Mouse (Mus musculus) liver, postnatal 0 days (tissue): ENCODE data around the gene Dntt. TPM values are rescaled to one million over a fixed set of nuclear protein-coding genes. Genes with fewer than 3 reads are reported as not detected.

ENCODE experiments used
- ATAC-seq: fragments of 200-750 bp; cut with Nextera tagmentation; 2 replicates; pipeline ENCODE4 v1.8.0; 2017; ENCODE audit warnings: mild to moderate bottlenecking, moderate library complexity
- DNase-seq: peaks from one replicate; pipeline ENCODE4 v3.0.0-alpha.2; 2016
- H3K27ac ChIP-seq: fragments of 300-500 bp; sonication (generic); 2 replicates; pipeline ENCODE4 v1.5.1; 2014; ENCODE audit warnings: antibody characterized with exemption, moderate library complexity, mild to moderate bottlenecking, low read depth
- H3K27me3 ChIP-seq: fragments of 300-500 bp; sonication (generic); 2 replicates; pipeline ENCODE4 v1.6.1; 2014; ENCODE audit warnings: low read length, control low read depth, mixed read lengths; ENCODE audit not compliant: insufficient read depth
- H3K36me3 ChIP-seq: fragments of 300-500 bp; sonication (generic); replicated peaks from 2 replicates; pipeline ENCODE4 v1.6.1; 2014; ENCODE audit warnings: mild to moderate bottlenecking, control low read depth, low read length, moderate library complexity, mixed read lengths; ENCODE audit not compliant: insufficient read depth
- H3K4me1 ChIP-seq: fragments of 300-500 bp; sonication (generic); 2 replicates; pipeline ENCODE4 v1.6.1; 2014; ENCODE audit warnings: antibody characterized with exemption, mild to moderate bottlenecking, control low read depth; ENCODE audit not compliant: insufficient read depth
- H3K4me2 ChIP-seq: fragments of 300-500 bp; sonication (generic); 2 replicates; pipeline ENCODE4 v1.6.1; 2014; ENCODE audit warnings: low read depth, mild to moderate bottlenecking, low read length, moderate library complexity, mixed read lengths
- H3K4me3 ChIP-seq: fragments of 300-500 bp; sonication (generic); 2 replicates; pipeline ENCODE4 v1.5.1; 2014; ENCODE audit warnings: low read depth, low read length
- H3K9ac ChIP-seq: fragments of 300-500 bp; sonication (generic); replicated peaks from 2 replicates; pipeline ENCODE4 v1.6.1; 2014; ENCODE audit warnings: mild to moderate bottlenecking, moderate library complexity
- H3K9me3 ChIP-seq: fragments of 300-500 bp; sonication (generic); 2 replicates; pipeline ENCODE4 v1.6.1; 2016; ENCODE audit warnings: mild to moderate bottlenecking, control low read depth, low read length, mixed read lengths
- CTCF ChIP-seq: sonication (generic); IDR thresholded peaks from 2 replicates; pipeline ENCODE4 v1.5.1; 2016; ENCODE audit warnings: antibody characterized with exemption, low read depth
- EP300 ChIP-seq: IDR thresholded peaks from 2 replicates; pipeline ENCODE4 v1.6.1; 2016; ENCODE audit warnings: antibody characterized with exemption, low read depth, mild to moderate bottlenecking
- WGBS: fragments of 180-500 bp; shearing (Covaris S2); extraction: QIAGEN DNeasy Blood & Tissue Kit; methylation state at CpG from one replicate; pipeline ENCODE4 v1.1.7; 2014; ENCODE audit not compliant: insufficient replicate concordance; 5-methylcytosine and 5-hydroxymethylcytosine counted together
- polyA plus RNA-seq: library from polyadenylated mRNA; unstranded; fragments of >200 nt; fragmentation: Nextera tagmentation; extraction: Ambion mirVana; gene quantifications from 2 replicates; pipeline ENCODE4 v1.2.1, GENCODE M21; 2015

The Dntt gene
- polyA plus RNA-seq, 1 experiment from 2014 or later, result 0.32 TPM

DNA sequence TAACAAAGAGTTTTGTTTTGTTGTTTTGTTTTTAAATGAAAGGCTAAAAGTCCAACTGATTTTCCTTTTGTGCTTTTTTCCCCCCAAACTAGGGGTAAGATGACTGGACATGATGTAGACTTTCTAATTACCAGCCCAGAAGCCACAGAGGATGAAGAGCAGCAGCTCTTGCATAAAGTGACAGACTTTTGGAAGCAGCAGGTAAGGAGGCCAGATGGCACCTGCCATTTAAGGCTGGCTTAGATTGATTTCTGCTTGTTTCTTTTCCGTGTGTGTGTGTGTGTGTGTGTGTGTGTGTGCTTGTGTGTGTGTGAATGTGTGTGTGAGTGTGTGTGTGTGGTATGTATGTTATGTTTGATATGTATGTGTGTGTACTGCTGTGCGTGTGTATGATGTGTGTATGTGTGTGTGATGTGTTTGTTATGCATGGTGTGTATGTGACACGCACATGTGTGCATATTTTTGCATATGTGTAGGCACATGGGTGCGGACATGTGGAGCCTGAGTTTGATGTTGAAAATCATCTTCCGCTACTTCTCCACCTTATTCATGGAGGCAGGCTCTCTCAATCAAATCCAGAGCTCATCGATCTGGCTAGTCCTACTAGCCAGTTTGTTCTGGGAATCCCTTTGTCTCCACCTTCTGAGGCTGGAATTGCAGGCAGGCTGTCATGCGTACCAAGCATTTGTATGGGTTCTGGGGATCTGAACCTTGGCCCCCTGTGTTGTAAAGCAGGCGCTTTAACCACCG, 18.5 kb downstream of the Dntt start:
- Histone ChIP-seq H3K9me3 (no peaks in the 10 kb centered on the region), H3K4me3 (no peak overlapping the region), H3K27me3 (no peaks in the 10 kb centered on the region), H3K27ac (no peak overlapping the region), H3K9ac (no peak overlapping the region), H3K36me3 (no peaks in the 10 kb centered on the region), H3K4me1 (peaks cover 4% of the 10 kb centered on the region; the same call in 1 of the 2 replicates), H3K4me2 (no peak overlapping the region)
- no peak for TF ChIP-seq EP300
- no peak for TF ChIP-seq CTCF
- WGBS, result 74% methylated on average over 9 of the region's 9 CpGs
- ATAC-seq (no peak), DNase-seq (no peak)

DNA sequence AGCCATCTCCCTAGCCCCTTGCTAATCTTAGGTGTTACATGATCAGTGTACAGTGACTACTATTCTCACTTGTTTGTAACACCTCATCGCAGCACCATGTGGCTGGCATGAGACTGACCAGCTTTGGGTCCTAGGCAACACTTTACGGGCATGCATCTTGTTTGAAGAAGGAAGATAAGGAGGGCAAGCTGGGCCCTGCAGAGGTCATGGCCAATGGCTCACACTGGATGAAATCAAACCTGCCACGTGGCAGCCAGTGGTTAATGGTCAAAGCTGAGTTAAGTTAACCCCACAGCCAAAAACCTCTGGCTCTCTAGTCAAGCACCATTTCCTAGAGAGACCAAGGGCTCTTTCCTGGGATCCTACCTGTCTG, 19.1 kb downstream of the Dntt start:
- Histone ChIP-seq H3K27ac (no peak overlapping the region), H3K4me2 (no peak overlapping the region), H3K4me3 (no peak overlapping the region), H3K4me1 (peaks cover 4% of the 10 kb centered on the region; the same call in 1 of the 2 replicates), H3K27me3 (no peaks in the 10 kb centered on the region), H3K9me3 (no peaks in the 10 kb centered on the region), H3K9ac (no peak overlapping the region), H3K36me3 (no peaks in the 10 kb centered on the region)
- DNase-seq (no peak), ATAC-seq (0 out of 2 replicates have a peak, but pooled peaks have one; percentile 23)
- TF ChIP-seq EP300 (no peak), CTCF (no peak)
- WGBS, result 61% methylated on average over 3 of the region's 3 CpGs

DNA sequence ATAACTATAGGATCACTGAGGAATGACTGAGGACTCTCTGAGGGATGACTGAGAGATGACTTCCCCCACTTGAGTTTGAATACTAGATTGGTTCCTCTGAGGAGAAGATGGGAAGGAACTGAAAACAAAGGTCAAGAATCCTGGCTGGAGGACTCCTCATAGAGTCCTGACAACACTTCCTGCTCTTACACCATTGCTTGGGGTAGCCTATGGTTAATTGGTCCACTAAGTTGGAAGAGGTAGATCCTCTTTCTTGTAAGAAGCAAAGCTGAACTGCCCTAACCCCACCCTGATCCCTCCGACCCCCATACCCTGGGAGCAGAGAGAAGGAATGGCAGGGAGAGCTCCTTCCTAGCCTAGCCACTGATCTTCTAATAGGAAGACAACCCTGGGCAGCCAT, 22.6 kb downstream of the Dntt start:
- no peaks in the 10 kb centered on the region for H3K27me3 ChIP-seq
- H3K9me3 ChIP-seq, result no peaks in the 10 kb centered on the region
- peaks cover 4% of the 10 kb centered on the region; the same call in 1 of the 2 replicates for H3K4me1 ChIP-seq
- ATAC-seq, result no peak
- no peak overlapping the region for H3K27ac ChIP-seq
- WGBS, result 76% methylated on average over 1 of the region's 1 CpGs
- no peak overlapping the region for H3K9ac ChIP-seq
- no peak overlapping the region for H3K4me2 ChIP-seq
- no peak for TF ChIP-seq EP300
- H3K36me3 ChIP-seq, result no peaks in the 10 kb centered on the region
- no peak overlapping the region for H3K4me3 ChIP-seq
- DNase-seq, result no peak

DNA sequence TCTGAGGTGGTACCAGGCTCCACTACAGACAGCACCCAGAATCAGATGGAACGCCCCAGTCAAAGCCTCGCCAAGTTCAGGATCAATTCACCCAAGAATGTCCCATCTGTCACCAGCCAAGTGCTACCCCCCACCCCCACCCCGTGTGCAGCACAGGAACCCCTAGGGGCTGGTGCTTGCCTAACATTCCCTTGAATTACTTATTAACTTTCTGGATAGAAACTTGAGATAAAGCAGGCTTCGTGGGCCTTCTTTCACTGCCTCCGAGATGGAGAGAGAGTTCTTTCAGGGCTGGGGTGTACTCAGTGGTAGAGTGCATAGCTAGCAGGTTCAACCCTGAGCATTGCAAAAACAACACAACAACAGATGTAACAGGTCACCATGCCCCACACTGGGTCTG, 23.2 kb downstream of the Dntt start:
- Histone ChIP-seq H3K4me1 (peaks cover 4% of the 10 kb centered on the region; the same call in 1 of the 2 replicates), H3K27me3 (no peaks in the 10 kb centered on the region), H3K4me3 (no peak overlapping the region), H3K4me2 (no peak overlapping the region), H3K9me3 (no peaks in the 10 kb centered on the region), H3K9ac (no peak overlapping the region), H3K27ac (no peak overlapping the region), H3K36me3 (no peaks in the 10 kb centered on the region)
- ATAC-seq (no peak), DNase-seq (no peak)
- TF ChIP-seq EP300 (no peak), CTCF (no peak)
- WGBS, result 42% methylated on average over 5 of the region's 5 CpGs

DNA sequence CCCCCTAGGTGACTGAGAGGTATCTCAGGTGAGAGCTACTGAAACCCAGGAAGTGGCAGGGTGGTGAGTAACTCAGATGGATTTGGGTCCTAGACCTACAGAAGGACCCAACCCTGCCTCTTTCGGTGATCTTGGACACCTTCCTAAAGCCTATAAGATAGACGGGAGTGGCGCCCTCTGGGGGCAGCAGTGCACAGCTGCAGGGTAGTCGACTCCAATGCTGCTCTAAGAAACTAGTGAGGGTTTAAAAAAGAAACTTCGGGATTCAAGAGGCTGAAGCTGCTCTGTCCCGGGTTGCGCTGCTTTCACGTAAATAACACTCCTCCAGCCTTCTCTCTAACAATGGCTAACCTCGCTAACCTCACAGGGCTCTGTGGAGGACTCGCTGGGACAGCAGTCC, 24.5 kb downstream of the Dntt start:
- Histone ChIP-seq H3K36me3 (no peaks in the 10 kb centered on the region), H3K27ac (no peak overlapping the region), H3K9me3 (no peaks in the 10 kb centered on the region), H3K4me1 (peaks cover 4% of the 10 kb centered on the region; the same call in 1 of the 2 replicates), H3K27me3 (no peaks in the 10 kb centered on the region), H3K9ac (no peak overlapping the region), H3K4me3 (no peak overlapping the region), H3K4me2 (no peak overlapping the region)
- peak; percentile 58 for DNase-seq
- WGBS, result 32% methylated on average over 10 of the region's 10 CpGs
- no peak for TF ChIP-seq EP300
- peak; percentile 74 for TF ChIP-seq CTCF
- ATAC-seq, result no peak

DNA sequence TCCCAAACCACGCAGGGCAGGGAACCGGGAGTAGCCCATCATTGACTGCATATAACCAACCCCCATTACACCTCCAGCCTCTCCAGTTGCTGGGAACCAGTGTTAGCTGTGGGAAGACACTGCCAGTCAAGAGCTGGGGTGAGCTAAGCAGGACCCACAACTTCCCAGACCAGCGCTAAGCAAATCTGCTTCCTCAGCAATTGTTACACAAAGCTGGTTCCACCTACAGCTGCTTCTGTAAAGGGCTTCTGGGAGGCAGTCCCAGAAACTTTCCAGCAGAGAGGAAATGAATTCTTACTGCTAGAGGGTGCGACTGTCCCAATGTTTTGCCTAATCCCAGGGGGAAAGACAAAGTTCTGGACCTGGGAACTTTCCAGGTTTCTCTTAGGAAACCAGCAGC, 25.6 kb downstream of the Dntt start:
- Histone ChIP-seq H3K9me3 (no peaks in the 10 kb centered on the region), H3K36me3 (no peaks in the 10 kb centered on the region), H3K9ac (no peak overlapping the region), H3K4me3 (no peak overlapping the region), H3K27ac (no peak overlapping the region), H3K4me1 (peaks cover 4% of the 10 kb centered on the region; the same call in 1 of the 2 replicates), H3K27me3 (no peaks in the 10 kb centered on the region), H3K4me2 (no peak overlapping the region)
- no peak for TF ChIP-seq EP300
- no peak for TF ChIP-seq CTCF
- no peak for DNase-seq
- 65% methylated on average over 4 of the region's 4 CpGs for WGBS
- ATAC-seq, result no peak
